Mouse (Mus musculus) MEL (cell line): ENCODE results near the gene Slc6a16. TPM values are rescaled to one million over a fixed set of nuclear protein-coding genes. Genes with fewer than 3 reads are reported as not detected.

Experiments
- DNase-seq: peaks from one replicate; pipeline ENCODE4 v3.0.0; 2011; ENCODE audit warnings: low read depth, low spot score
- H3K27ac ChIP-seq: 2 replicates; pipeline ENCODE4 v1.5.1; 2012; ENCODE audit warnings: low read depth, mild to moderate bottlenecking, control low read depth, low read length, moderate library complexity; ENCODE audit not compliant: control insufficient read depth
- H3K27me3 ChIP-seq, 2 experiments: fragments of 150-350 bp in 1 of 2; sonication (generic) in 1 of 2; 2 replicates each; pipeline ENCODE4 v1.6.1; 2012; ENCODE audit warnings: low read length in 2 of 2, mild to moderate bottlenecking in 2 of 2, improper control_type of control experiment in 1 of 2, moderate library complexity in 1 of 2; ENCODE audit not compliant: insufficient read depth in 2 of 2, control insufficient read depth in 1 of 2
- H3K36me3 ChIP-seq, 2 experiments: 2 replicates each; pipeline ENCODE4 v1.6.1; 2012 to 2014; ENCODE audit warnings: low read length in 2 of 2, improper control_type of control experiment in 1 of 2, inconsistent platforms in 1 of 2, mild to moderate bottlenecking in 1 of 2; ENCODE audit not compliant: insufficient read depth in 2 of 2, control insufficient read depth in 1 of 2
- H3K4me1 ChIP-seq, 2 experiments: fragments of 150-350 bp in 1 of 2; sonication (generic) in 1 of 2; 2 replicates each; pipeline ENCODE4 v1.6.1; 2012; ENCODE audit warnings: low read length in 2 of 2, improper control_type of control experiment in 1 of 2, mild to moderate bottlenecking in 1 of 2; ENCODE audit not compliant: insufficient read depth in 2 of 2, control insufficient read depth in 1 of 2
- H3K4me3 ChIP-seq, 2 experiments: fragments of 150-350 bp in 1 of 2; sonication (generic) in 1 of 2; 2 replicates each; pipeline ENCODE4 v1.5.1; 2012; ENCODE audit warnings: low read depth in 2 of 2, low read length in 2 of 2, mild to moderate bottlenecking in 2 of 2, moderate library complexity in 2 of 2, control low read depth in 1 of 2, improper control_type of control experiment in 1 of 2; ENCODE audit not compliant: control insufficient read depth in 1 of 2, insufficient read depth in 1 of 2
- H3K79me2 ChIP-seq: 2 replicates; pipeline ENCODE4 v1.6.1; 2012; ENCODE audit warnings: mild to moderate bottlenecking, low read length, moderate library complexity; ENCODE audit not compliant: control insufficient read depth, poor library complexity, insufficient read depth
- H3K9ac ChIP-seq: 2 replicates; pipeline ENCODE4 v1.6.1; 2012; ENCODE audit warnings: low read depth, mild to moderate bottlenecking, control low read depth, low read length, moderate library complexity; ENCODE audit not compliant: control insufficient read depth, poor library complexity, severe bottlenecking
- H3K9me3 ChIP-seq: fragments of 150-350 bp; sonication (generic); replicated peaks from 2 replicates; pipeline ENCODE4 v1.6.1; 2012; ENCODE audit warnings: mild to moderate bottlenecking, low read length, improper control_type of control experiment, moderate library complexity; ENCODE audit not compliant: insufficient read depth
- CHD1 ChIP-seq: IDR thresholded peaks from 2 replicates; pipeline ENCODE4 v1.6.1; 2012; ENCODE audit warnings: low read depth, mild to moderate bottlenecking, inconsistent platforms, low read length, improper control_type of control experiment
- CHD2 ChIP-seq: IDR thresholded peaks from 2 replicates; pipeline ENCODE4 v1.6.1; 2011; ENCODE audit warnings: low read length, improper control_type of control experiment
- CTCF ChIP-seq, 3 experiments: IDR thresholded peaks in 2 of 3; conservative IDR thresholded peaks in 1 of 3; 2 replicates each; pipeline ENCODE4 v1.5.1; 2011 to 2012; ENCODE audit warnings: low read length in 3 of 3, low read depth in 2 of 3, mild to moderate bottlenecking in 2 of 3, improper control_type of control experiment in 1 of 3, inconsistent platforms in 1 of 3, mixed read lengths in 1 of 3, moderate library complexity in 1 of 3; ENCODE audit not compliant: control insufficient read depth in 1 of 3, insufficient read depth in 1 of 3, poor library complexity in 1 of 3, severe bottlenecking in 1 of 3
- E2F4 ChIP-seq: IDR thresholded peaks from 2 replicates; pipeline ENCODE4 v1.6.1; 2011; ENCODE audit warnings: low read depth, low read length, improper control_type of control experiment, borderline replicate concordance
- ELF1 ChIP-seq: IDR thresholded peaks from 2 replicates; pipeline ENCODE4 v1.6.1; 2014; ENCODE audit warnings: low read depth, mild to moderate bottlenecking, inconsistent platforms, low read length, improper control_type of control experiment, moderate library complexity
- ETS1 ChIP-seq: IDR thresholded peaks from 2 replicates; pipeline ENCODE4 v1.6.1; 2012; ENCODE audit warnings: low read depth, mild to moderate bottlenecking, inconsistent platforms, low read length, improper control_type of control experiment, moderate library complexity
- GATA1 ChIP-seq: IDR thresholded peaks from 2 replicates; pipeline ENCODE4 v1.6.1; 2011; ENCODE audit warnings: low read depth, low read length, improper control_type of control experiment
- HCFC1 ChIP-seq: IDR thresholded peaks from 2 replicates; pipeline ENCODE4 v1.6.1; 2012; ENCODE audit warnings: low read depth, mild to moderate bottlenecking, inconsistent platforms, low read length, improper control_type of control experiment, moderate library complexity
- JUND ChIP-seq: IDR thresholded peaks from 2 replicates; pipeline ENCODE4 v1.6.1; 2011; ENCODE audit warnings: low read depth, mild to moderate bottlenecking, improper control_type of control experiment, low read length
- MAFK ChIP-seq: IDR thresholded peaks from 2 replicates; pipeline ENCODE4 v1.6.1; 2011; ENCODE audit warnings: low read depth, mild to moderate bottlenecking, low read length, improper control_type of control experiment, borderline replicate concordance
- MAX ChIP-seq: IDR thresholded peaks from 2 replicates; pipeline ENCODE4 v1.6.1; 2011; ENCODE audit warnings: low read length, improper control_type of control experiment
- MAZ ChIP-seq: IDR thresholded peaks from 2 replicates; pipeline ENCODE4 v1.6.1; 2012; ENCODE audit warnings: low read depth, mild to moderate bottlenecking, inconsistent platforms, low read length, improper control_type of control experiment
- MEF2A ChIP-seq: IDR thresholded peaks from 2 replicates; pipeline ENCODE4 v1.6.1; 2014; ENCODE audit warnings: low read depth, mild to moderate bottlenecking, inconsistent platforms, low read length, improper control_type of control experiment; ENCODE audit not compliant: poor library complexity, insufficient replicate concordance, severe bottlenecking; ENCODE audit errors: extremely low read depth
- MXI1 ChIP-seq: IDR thresholded peaks from 2 replicates; pipeline ENCODE4 v1.6.1; 2011; ENCODE audit warnings: mild to moderate bottlenecking, low read depth, low read length, improper control_type of control experiment
- NELFE ChIP-seq: IDR thresholded peaks from 2 replicates; pipeline ENCODE4 v1.6.1; 2011; ENCODE audit warnings: low read depth, low read length, improper control_type of control experiment
- TAL1 ChIP-seq: IDR thresholded peaks from 2 replicates; pipeline ENCODE4 v1.6.1; 2012; ENCODE audit warnings: mild to moderate bottlenecking, inconsistent platforms, low read length, moderate library complexity, mixed read lengths
- TBP ChIP-seq: IDR thresholded peaks from 2 replicates; pipeline ENCODE4 v1.8.0; 2011; ENCODE audit warnings: low read depth, low read length, improper control_type of control experiment
- UBTF ChIP-seq: IDR thresholded peaks from 2 replicates; pipeline ENCODE4 v1.6.1; 2012; ENCODE audit warnings: low read depth, mild to moderate bottlenecking, inconsistent platforms, low read length, improper control_type of control experiment, moderate library complexity, borderline replicate concordance; ENCODE audit not compliant: insufficient read depth
- USF1 ChIP-seq: IDR thresholded peaks from 2 replicates; pipeline ENCODE4 v1.6.1; 2014; ENCODE audit warnings: low read depth, mild to moderate bottlenecking, inconsistent platforms, low read length, improper control_type of control experiment, moderate library complexity
- ZC3H11A ChIP-seq: IDR thresholded peaks from 2 replicates; pipeline ENCODE4 v1.6.1; 2012; ENCODE audit warnings: low read depth, mild to moderate bottlenecking, inconsistent platforms, low read length, improper control_type of control experiment
- polyA plus RNA-seq, 2 experiments: library from polyadenylated mRNA; stranded (reverse) in 1 of 2; unstranded in 1 of 2; fragments of >175 nt in 1 of 2; fragments of >200 nt in 1 of 2; gene quantifications; 2 replicates each; pipeline versions ENCODE4 v1.2.1 to v1.2.4; 2012; ENCODE audit warnings: low replicate concordance in 2 of 2, low read depth in 1 of 2; ENCODE audit not compliant: insufficient read length in 2 of 2, insufficient read depth in 1 of 2, missing spikeins in 1 of 2
- total RNA-seq: library from RNA; depleted of rRNA; stranded (reverse); fragments of 300-350 nt; gene quantifications from 2 replicates; pipeline ENCODE4 v1.2.3, GENCODE M21; 2012

Gene Slc6a16
- total and polyA plus RNA-seq, 3 experiments = not detected

GRCm38 (mm10) chr7:45234922-45235571, 5.8 kb upstream of the Slc6a16 start:
- H3K36me3 ChIP-seq = peaks cover 0 to 11% of the 10 kb centered on the region in 2 experiments; a peak in 2 of 4 replicates
- no peaks in the 10 kb centered on the region for H3K27me3 ChIP-seq
- no peak overlapping the region for H3K4me3 ChIP-seq
- no peak overlapping the region for H3K9ac ChIP-seq
- no peak for DNase-seq
- peaks cover 4% of the 10 kb centered on the region for H3K79me2 ChIP-seq
- peaks cover 6 to 20% of the 10 kb centered on the region in 2 experiments for H3K4me1 ChIP-seq
- H3K9me3 ChIP-seq = no peaks in the 10 kb centered on the region
- H3K27ac ChIP-seq = no peak overlapping the region
- TF ChIP-seq MAFK = no peak
- TF ChIP-seq TBP = no peak
- no peak for TF ChIP-seq HCFC1
- no peak for TF ChIP-seq USF1
- TF ChIP-seq TAL1 = no peak
- TF ChIP-seq ELF1 = no peak
- TF ChIP-seq E2F4 = no peak
- no peak for TF ChIP-seq UBTF
- no peak for TF ChIP-seq CHD2
- no peak for TF ChIP-seq ETS1
- no peak for TF ChIP-seq JUND
- no peak for TF ChIP-seq CHD1
- TF ChIP-seq MAZ = no peak
- TF ChIP-seq ZC3H11A = no peak
- TF ChIP-seq NELFE = no peak
- TF ChIP-seq GATA1 = no peak
- TF ChIP-seq MXI1 = no peak
- TF ChIP-seq MAX = no peak

GRCm38 (mm10) chr7:45235656-45236180, 5.2 kb upstream of the Slc6a16 start:
- no peak overlapping the region for H3K27ac ChIP-seq
- peaks cover 4% of the 10 kb centered on the region for H3K79me2 ChIP-seq
- H3K9ac ChIP-seq = no peak overlapping the region
- no peaks in the 10 kb centered on the region for H3K9me3 ChIP-seq
- peaks cover 6 to 22% of the 10 kb centered on the region in 2 experiments for H3K4me1 ChIP-seq
- no peak for TF ChIP-seq CTCF (IDR thresholded peaks at IDR 0.05 in 2 of 3, conservative IDR thresholded peaks at IDR 0.05 in 1 of 3; ENCODE audit: control insufficient read depth in 1 of 3, insufficient read depth in 1 of 3, low read depth in 2 of 3, low read length in 3 of 3, poor library complexity in 1 of 3, severe bottlenecking in 1 of 3)
- no peak for TF ChIP-seq CHD1
- no peak for TF ChIP-seq MEF2A
- TF ChIP-seq, all 39 proteins: peak for 0
- no peak for DNase-seq
- Histone ChIP-seq H3K27me3 (no peaks in the 10 kb centered on the region), H3K36me3 (peaks cover 0 to 11% of the 10 kb centered on the region in 2 experiments; a peak in 2 of 4 replicates), H3K4me3 (no peak overlapping the region)
